33 mouse cellular contexts compared by ENCODE assay signal in the genomic region with DNA sequence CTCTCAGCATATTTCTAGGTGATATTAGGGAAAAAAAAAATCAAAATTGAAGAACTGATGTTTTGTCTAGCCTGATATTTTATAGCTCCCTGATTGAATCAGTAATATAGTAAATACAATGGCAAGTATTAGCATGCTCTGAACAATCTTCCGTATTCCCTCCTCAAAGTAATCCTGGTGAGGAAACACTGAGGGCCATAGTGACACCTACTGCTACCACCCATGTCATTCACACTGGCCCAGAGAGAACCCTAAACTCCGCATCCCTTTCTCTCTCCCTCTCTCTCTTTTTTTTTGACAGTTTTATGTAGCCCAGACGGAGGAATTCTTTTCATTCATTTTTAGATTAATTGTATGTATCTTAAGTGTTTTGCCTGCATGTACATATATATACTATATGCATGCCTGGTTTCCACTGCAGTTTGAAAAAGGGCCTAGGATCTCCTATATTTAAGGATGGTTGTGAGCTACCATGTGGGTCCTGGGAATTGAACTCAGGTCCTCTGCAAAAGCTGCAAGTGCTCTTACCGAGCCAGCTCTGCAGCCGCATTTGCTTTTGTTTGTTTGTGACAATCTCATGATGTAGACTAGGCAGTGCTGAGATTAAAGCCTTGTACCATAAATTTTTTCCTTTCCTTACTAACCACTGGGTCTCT.
"Had no signal": no experiment of that assay in that cellular context is flagged by ENCODE, and none has a peak within 500 bp of the region (broad histone marks: within the 10 kb centered on the region; RNA-seq: fewer than 3 reads in every experiment).

No protein-coding gene starts in this region.

- H3K9ac ChIP-seq: heart, embryonic 12.5 days; heart, embryonic 13.5 days; heart, embryonic 15.5 days; hindbrain, embryonic 12.5 days; hindbrain, embryonic 13.5 days; hindbrain, embryonic 15.5 days; intestine, embryonic 15.5 days; kidney, embryonic 15.5 days had no signal

- H3K27ac ChIP-seq: heart, embryonic 10.5 days; heart, embryonic 13.5 days; heart, embryonic 15.5 days; hindbrain, embryonic 10.5 days; hindbrain, embryonic 12.5 days; hindbrain, embryonic 13.5 days; hindbrain, embryonic 15.5 days; hindbrain, postnatal 0 days; intestine, embryonic 15.5 days; kidney, embryonic 15.5 days; kidney, postnatal 0 days; layer of hippocampus, adult 2 months had no signal

- H3K4me2 ChIP-seq: heart, embryonic 11.5 days; heart, embryonic 12.5 days; heart, embryonic 13.5 days; heart, embryonic 15.5 days; hindbrain, embryonic 12.5 days; hindbrain, embryonic 13.5 days; hindbrain, embryonic 15.5 days; intestine, embryonic 15.5 days; kidney, embryonic 15.5 days had no signal

- ATAC-seq: hindbrain, embryonic 16.5 days; hindbrain, postnatal 0 days; inflammation-experienced regulatory T-cells, adult 6 months; intestine, embryonic 15.5 days; intestine, postnatal 0 days had no signal

- H3K27me3 ChIP-seq: heart, embryonic 12.5 days; heart, embryonic 13.5 days; heart, embryonic 15.5 days; hindbrain, embryonic 12.5 days; hindbrain, embryonic 13.5 days; hindbrain, embryonic 15.5 days; intestine, embryonic 15.5 days; kidney, embryonic 15.5 days had no signal

- H3K4me3 ChIP-seq: heart, embryonic 10.5 days; heart, embryonic 12.5 days; heart, embryonic 13.5 days; heart, embryonic 15.5 days; hindbrain, embryonic 10.5 days; hindbrain, embryonic 12.5 days; hindbrain, embryonic 13.5 days; hindbrain, embryonic 15.5 days; intestine, embryonic 15.5 days; kidney, embryonic 15.5 days; layer of hippocampus, adult 2 months had no signal

- H3K4me1 ChIP-seq: heart, embryonic 10.5 days; heart, embryonic 12.5 days; heart, embryonic 13.5 days; heart, embryonic 15.5 days; hindbrain, embryonic 10.5 days; hindbrain, embryonic 12.5 days; hindbrain, embryonic 13.5 days; hindbrain, embryonic 15.5 days; intestine, embryonic 15.5 days; kidney, embryonic 15.5 days had no signal

- H3K9me3 ChIP-seq: heart, embryonic 10.5 days; heart, embryonic 12.5 days; heart, embryonic 13.5 days; heart, embryonic 15.5 days; hindbrain, embryonic 10.5 days; hindbrain, embryonic 12.5 days; hindbrain, embryonic 13.5 days; hindbrain, embryonic 15.5 days; intestine, embryonic 15.5 days; kidney, embryonic 15.5 days had no signal

- DNase-seq: heart, postnatal 10 days; heart, postnatal 14 days; heart, postnatal 36 days; heart, postnatal 4 days; kidney, adult 11 months; kidney, adult 18-20 months; kidney, adult 2 months; kidney, adult 8-10 months; kidney, adult 9 months; kidney, postnatal 10 days; kidney, postnatal 14 days; kidney, postnatal 25 days; kidney, postnatal 36 days; kidney, postnatal 4 days; layer of hippocampus, adult 9-11 months; layer of hippocampus, postnatal 36 days had no signal
